Comparison of ENCODE assay signal across 8 mouse cellular contexts in genomic region chr19:6067011-6067723, GRCm38 (mm10). TPM values are rescaled to one million over a fixed set of nuclear protein-coding genes. Genes with fewer than 3 reads are reported as not detected.
DNase-seq lines count a peak whose midpoint lies in the region; ATAC-seq and TF ChIP-seq lines count a peak whose summit lies in the region.

No protein-coding gene starts in this region.

- peak overlapping the region; percentile 72 for H3K27ac ChIP-seq in embryonic facial prominence, embryonic 14.5 days (replicated peaks; ENCODE audit: low read depth, low read length)
- peak overlapping the region; percentile 83 for H3K27ac ChIP-seq in heart, embryonic 10.5 days
- H3K27ac ChIP-seq in kidney, embryonic 15.5 days: peak overlapping the region; percentile 88
- H3K27ac ChIP-seq in liver, adult 2 months (replicated peaks; ENCODE audit: insufficient read depth, low read depth, low read length): peak overlapping the region; percentile 71

- H3K9me3 ChIP-seq in embryonic facial prominence, embryonic 14.5 days (ENCODE audit: control insufficient read depth, low read length): no peaks in the 10 kb centered on the region
- H3K9me3 ChIP-seq in heart, embryonic 10.5 days: no peaks in the 10 kb centered on the region
- no peaks in the 10 kb centered on the region for H3K9me3 ChIP-seq in kidney, embryonic 15.5 days (replicated peaks)

- peak overlapping the region; percentile 44 for H3K4me3 ChIP-seq in embryonic facial prominence, embryonic 14.5 days (ENCODE audit: low read depth, low read length)
- peak overlapping the region; percentile 66 for H3K4me3 ChIP-seq in heart, embryonic 10.5 days
- peak overlapping the region; percentile 52 for H3K4me3 ChIP-seq in kidney, embryonic 15.5 days (replicated peaks)
- peak overlapping the region; percentile 74 for H3K4me3 ChIP-seq in liver, adult 2 months (ENCODE audit: insufficient read depth, low read depth, low read length)

- DNase-seq in CD4-positive, CD25-positive, alpha-beta regulatory T cell, adult 2 months (ENCODE audit: low read depth, low spot score): peak; percentile 93
- DNase-seq in adrenal gland, postnatal 4 days (ENCODE audit: low spot score in 2 of 2): peak; percentile 54 to 72
- peak; percentile 89 for DNase-seq in embryonic facial prominence, embryonic 14.5 days (ENCODE audit: low spot score)
- peak; percentile 94 for DNase-seq in heart, embryonic 10.5 days (ENCODE audit: low spot score)
- peak; percentile 70 for DNase-seq in liver, adult 2 months (ENCODE audit: extremely low read depth, low read depth, low spot score)
- peak; percentile 54 to 75 for DNase-seq in monocyte, adult 2 months (ENCODE audit: low read depth in 1 of 2, low spot score in 2 of 2)
- DNase-seq in splenic B cell, adult 2 months (ENCODE audit: low read depth, low spot score): peak; percentile 90

- H3K36me3 ChIP-seq in embryonic facial prominence, embryonic 14.5 days (ENCODE audit: control insufficient read depth, insufficient read depth, low read length): peaks cover 32% of the 10 kb centered on the region
- peaks cover 36% of the 10 kb centered on the region for H3K36me3 ChIP-seq in heart, embryonic 10.5 days
- H3K36me3 ChIP-seq in kidney, embryonic 15.5 days: peaks cover 33% of the 10 kb centered on the region
- H3K36me3 ChIP-seq in liver, adult 2 months (ENCODE audit: control insufficient read depth, insufficient read depth, low read length): no peaks in the 10 kb centered on the region; the same call in 1 of the 2 replicates
- H3K36me3 ChIP-seq in splenic B cell, adult 2 months (ENCODE audit: control insufficient read depth, insufficient read depth, low read length, poor library complexity, severe bottlenecking): no peaks in the 10 kb centered on the region

- under 1% methylated on average over 28 of the region's 30 CpGs for WGBS in embryonic facial prominence, embryonic 14.5 days
- WGBS in heart, embryonic 10.5 days: under 1% methylated on average over 30 of the region's 30 CpGs
- under 1% methylated on average over 30 of the region's 30 CpGs for WGBS in kidney, embryonic 15.5 days
- under 1% methylated on average over 30 of the region's 30 CpGs for WGBS in liver, adult 2 months

- TF ChIP-seq CTCF in liver, adult 2 months (IDR thresholded peaks at IDR 0.05; ENCODE audit: low read depth, low read length): peak; percentile 93

- H3K27me3 ChIP-seq in embryonic facial prominence, embryonic 14.5 days (replicated peaks; ENCODE audit: control insufficient read depth, insufficient read depth, low read length): no peaks in the 10 kb centered on the region
- no peaks in the 10 kb centered on the region for H3K27me3 ChIP-seq in heart, embryonic 10.5 days (ENCODE audit: insufficient read depth, poor library complexity, severe bottlenecking)
- no peaks in the 10 kb centered on the region for H3K27me3 ChIP-seq in kidney, embryonic 15.5 days
- no peaks in the 10 kb centered on the region for H3K27me3 ChIP-seq in liver, adult 2 months (ENCODE audit: control insufficient read depth, insufficient read depth, low read length)
- no peaks in the 10 kb centered on the region for H3K27me3 ChIP-seq in splenic B cell, adult 2 months (ENCODE audit: control insufficient read depth, insufficient read depth, low read length, poor library complexity, severe bottlenecking)

- peaks cover 19% of the 10 kb centered on the region for H3K4me1 ChIP-seq in embryonic facial prominence, embryonic 14.5 days (ENCODE audit: control insufficient read depth, insufficient read depth, low read length)
- peaks cover 39% of the 10 kb centered on the region for H3K4me1 ChIP-seq in heart, embryonic 10.5 days
- peaks cover 43% of the 10 kb centered on the region for H3K4me1 ChIP-seq in kidney, embryonic 15.5 days
- H3K4me1 ChIP-seq in liver, adult 2 months (ENCODE audit: control insufficient read depth, insufficient read depth, low read length): peaks cover 23% of the 10 kb centered on the region

- H3K9ac ChIP-seq in embryonic facial prominence, embryonic 14.5 days (ENCODE audit: low read depth, low read length): peak overlapping the region; percentile 62
- H3K9ac ChIP-seq in kidney, embryonic 15.5 days: peak overlapping the region; percentile 61
- peak overlapping the region; percentile 85 for H3K9ac ChIP-seq in liver, adult 2 months (ENCODE audit: low read depth, low read length)

- ATAC-seq in embryonic facial prominence, embryonic 14.5 days (ENCODE audit: low read depth): peak; percentile 75
- peak; percentile 66 for ATAC-seq in kidney, embryonic 15.5 days (replicated peaks; ENCODE audit: low FRiP score)

- TF ChIP-seq POLR2A in liver, adult 2 months (IDR thresholded peaks at IDR 0.05; ENCODE audit: extremely low read depth, insufficient read depth, low read length): no peak

- H3K79me2 ChIP-seq in liver, adult 2 months (ENCODE audit: control insufficient read depth, insufficient read depth, low read length): peaks cover 5% of the 10 kb centered on the region; the same call in 1 of the 2 replicates

- H3K4me2 ChIP-seq in embryonic facial prominence, embryonic 14.5 days (ENCODE audit: low read depth, low read length): peak overlapping the region; percentile 92
- peak overlapping the region; percentile 95 for H3K4me2 ChIP-seq in kidney, embryonic 15.5 days

RNA-seq across cellular contexts. Expression of gene Tm7sf2, which starts 1.0 kb away (rescaled TPM):
- 10 to 100 TPM; 17.0 to 25.1 TPM for total RNA-seq in adrenal gland, postnatal 4 days (2021)
- 19.5 and 21.7 TPM in 2 replicates for polyA plus RNA-seq in embryonic facial prominence, embryonic 14.5 days (2014; fragmentation: Nextera tagmentation; extraction: Ambion mirVana)
- 13.7 and 18.8 TPM in 2 replicates for polyA plus RNA-seq in heart, embryonic 10.5 days (2016; fragmentation: Nextera tagmentation; extraction: Ambion mirVana)
- 23.6 and 24.9 TPM in 2 replicates for polyA plus RNA-seq in kidney, embryonic 15.5 days (2015; fragmentation: Nextera tagmentation; extraction: Ambion mirVana)
- 185 and 210 TPM in 2 replicates for total RNA-seq in liver, adult 2 months (2014; rRNA removed)
- polyA plus RNA-seq in liver, adult 2 months (2012; rRNA removed): 433 and 503 TPM in 2 replicates

RNA-seq across cellular contexts. Expression of gene Znhit2, which starts 6.2 kb away (rescaled TPM):
- total RNA-seq in adrenal gland, postnatal 4 days (2021): 10 to 100 TPM; 28.0 to 31.0 TPM
- 33.1 and 33.6 TPM in 2 replicates for polyA plus RNA-seq in embryonic facial prominence, embryonic 14.5 days (2014; fragmentation: Nextera tagmentation; extraction: Ambion mirVana)
- polyA plus RNA-seq in heart, embryonic 10.5 days (2016; fragmentation: Nextera tagmentation; extraction: Ambion mirVana): 26.9 and 33.4 TPM in 2 replicates
- 33.0 and 33.2 TPM in 2 replicates for polyA plus RNA-seq in kidney, embryonic 15.5 days (2015; fragmentation: Nextera tagmentation; extraction: Ambion mirVana)
- total RNA-seq in liver, adult 2 months (2014; rRNA removed): 10.9 and 12.6 TPM in 2 replicates
- 52.6 and 52.7 TPM in 2 replicates for polyA plus RNA-seq in liver, adult 2 months (2012; rRNA removed)

RNA-seq across cellular contexts. Expression of gene Fau, which starts 9.5 kb away (rescaled TPM):
- total RNA-seq in adrenal gland, postnatal 4 days (2021): 1,000 to 10,000 TPM; 1,446 to 1,549 TPM
- 870 and 937 TPM in 2 replicates for polyA plus RNA-seq in embryonic facial prominence, embryonic 14.5 days (2014; fragmentation: Nextera tagmentation; extraction: Ambion mirVana)
- polyA plus RNA-seq in heart, embryonic 10.5 days (2016; fragmentation: Nextera tagmentation; extraction: Ambion mirVana): 570 and 662 TPM in 2 replicates
- 741 and 838 TPM in 2 replicates for polyA plus RNA-seq in kidney, embryonic 15.5 days (2015; fragmentation: Nextera tagmentation; extraction: Ambion mirVana)
- 455 and 560 TPM in 2 replicates for total RNA-seq in liver, adult 2 months (2014; rRNA removed)
- polyA plus RNA-seq in liver, adult 2 months (2012; rRNA removed): 715 and 820 TPM in 2 replicates

RNA-seq across cellular contexts. Expression of gene Mrpl49, which starts 9.6 kb away (rescaled TPM):
- total RNA-seq in adrenal gland, postnatal 4 days (2021): 10 to 100 TPM; 55.6 to 63.5 TPM
- polyA plus RNA-seq in embryonic facial prominence, embryonic 14.5 days (2014; fragmentation: Nextera tagmentation; extraction: Ambion mirVana): 67.5 and 69.8 TPM in 2 replicates
- 71.4 and 85.0 TPM in 2 replicates for polyA plus RNA-seq in heart, embryonic 10.5 days (2016; fragmentation: Nextera tagmentation; extraction: Ambion mirVana)
- polyA plus RNA-seq in kidney, embryonic 15.5 days (2015; fragmentation: Nextera tagmentation; extraction: Ambion mirVana): 77.9 and 81.6 TPM in 2 replicates
- 27.1 and 27.2 TPM in 2 replicates for total RNA-seq in liver, adult 2 months (2014; rRNA removed)
- polyA plus RNA-seq in liver, adult 2 months (2012; rRNA removed): 13.6 and 16.8 TPM in 2 replicates

RNA-seq across cellular contexts. Expression of gene Vps51, which starts 9.9 kb away (rescaled TPM):
- 10 to 100 TPM; 80.2 to 83.4 TPM for total RNA-seq in adrenal gland, postnatal 4 days (2021)
- 52.0 and 66.5 TPM in 2 replicates for polyA plus RNA-seq in embryonic facial prominence, embryonic 14.5 days (2014; fragmentation: Nextera tagmentation; extraction: Ambion mirVana)
- polyA plus RNA-seq in heart, embryonic 10.5 days (2016; fragmentation: Nextera tagmentation; extraction: Ambion mirVana): 57.3 and 60.5 TPM in 2 replicates
- polyA plus RNA-seq in kidney, embryonic 15.5 days (2015; fragmentation: Nextera tagmentation; extraction: Ambion mirVana): 70.3 and 78.5 TPM in 2 replicates
- 16.0 and 19.8 TPM in 2 replicates for total RNA-seq in liver, adult 2 months (2014; rRNA removed)
- 30.4 and 36.3 TPM in 2 replicates for polyA plus RNA-seq in liver, adult 2 months (2012; rRNA removed)

Comparison
In these comparisons a context has a peak if more than half of its experiments do, and no peak if none do; other contexts are left out.
1. Peak in every context shown above with its lines: DNase-seq, ATAC-seq, H3K4me3 ChIP-seq and H3K27ac ChIP-seq.
2. RNA of gene Tm7sf2, which starts 1.0 kb away (polyA plus RNA-seq): 433 to 503 TPM in liver, adult 2 months; 23.6 to 24.9 TPM in kidney, embryonic 15.5 days, 19.5 to 21.7 TPM in embryonic facial prominence, embryonic 14.5 days and 13.7 to 18.8 TPM in heart, embryonic 10.5 days; every median in the first group is over 10 times any median in the second.